In genomic region chr12:102422065-102422464, GRCm38 (mm10) we compare ENCODE assay signal across 8 mouse cellular contexts. TPM values are rescaled to one million over a fixed set of nuclear protein-coding genes. Genes with fewer than 3 reads are reported as not detected.
DNase-seq lines count a peak whose midpoint lies in the region; ATAC-seq lines count a peak whose summit lies in the region.
"Had no signal": no experiment of that assay in that cellular context is flagged by ENCODE, and none has a peak within 500 bp of the region (broad histone marks: within the 10 kb centered on the region; RNA-seq: fewer than 3 reads in every experiment).

No protein-coding gene starts in this region.

- no peaks in the 10 kb centered on the region for H3K9me3 ChIP-seq in stomach, embryonic 14.5 days (ENCODE audit: control insufficient read depth, low read depth, low read length)
- H3K9me3 ChIP-seq in forebrain, embryonic 14.5 days (replicated peaks; ENCODE audit: control insufficient read depth, low read length): no peaks in the 10 kb centered on the region
- H3K9me3 ChIP-seq: neural tube, embryonic 12.5 days had no signal

- no peak overlapping the region for H3K4me2 ChIP-seq in stomach, embryonic 14.5 days (replicated peaks; ENCODE audit: low read depth, low read length)
- H3K4me2 ChIP-seq in forebrain, embryonic 14.5 days (ENCODE audit: low read length): no peak overlapping the region
- H3K4me2 ChIP-seq: neural tube, embryonic 12.5 days had no signal

- 67% methylated on average over 6 of the region's 6 CpGs for WGBS in stomach, embryonic 14.5 days
- WGBS in forebrain, embryonic 14.5 days: 86% methylated on average over 6 of the region's 6 CpGs

- H3K4me1 ChIP-seq in stomach, embryonic 14.5 days (ENCODE audit: control insufficient read depth, insufficient read depth, low read length): no peaks in the 10 kb centered on the region
- H3K4me1 ChIP-seq in forebrain, embryonic 14.5 days (ENCODE audit: control insufficient read depth, insufficient read depth, low read length): peaks cover 4% of the 10 kb centered on the region; the same call in 1 of the 2 replicates
- H3K4me1 ChIP-seq: neural tube, embryonic 12.5 days had no signal

- H3K36me3 ChIP-seq in stomach, embryonic 14.5 days (ENCODE audit: control insufficient read depth, insufficient read depth, low read length): no peaks in the 10 kb centered on the region; the same call in 1 of the 2 replicates
- no peaks in the 10 kb centered on the region for H3K36me3 ChIP-seq in forebrain, embryonic 14.5 days (ENCODE audit: control insufficient read depth, insufficient read depth, low read length)

- H3K9ac ChIP-seq in stomach, embryonic 14.5 days (replicated peaks; ENCODE audit: low read depth, low read length): no peak overlapping the region
- no peak overlapping the region for H3K9ac ChIP-seq in forebrain, embryonic 14.5 days (ENCODE audit: low read length)
- H3K9ac ChIP-seq: neural tube, embryonic 12.5 days had no signal

- H3K27me3 ChIP-seq in stomach, embryonic 14.5 days (ENCODE audit: control insufficient read depth, insufficient read depth, low read length): no peaks in the 10 kb centered on the region
- H3K27me3 ChIP-seq in forebrain, embryonic 14.5 days (replicated peaks; ENCODE audit: control insufficient read depth, insufficient read depth, low read length): no peaks in the 10 kb centered on the region
- H3K27me3 ChIP-seq: neural tube, embryonic 12.5 days had no signal

- ATAC-seq in stomach, embryonic 14.5 days (ENCODE audit: insufficient number of reproducible peaks, insufficient read depth, low FRiP score, low read depth): 0 out of 2 replicates have a peak, but pooled peaks have one; percentile 40
- no peak for ATAC-seq in forebrain, embryonic 14.5 days

- DNase-seq in 3134 (ENCODE audit: extremely low read depth, insufficient read length, low spot score) (peak; percentile 65), 3T3-L1 (ENCODE audit: low read depth, low spot score) (peak; percentile 93)
- DNase-seq in heart, adult 8-10 months (ENCODE audit: low spot score): peak; percentile 79
- DNase-seq in kidney, postnatal 36 days: peak; percentile 66 to 88
- DNase-seq in forebrain, embryonic 14.5 days (ENCODE audit: low spot score): no peak
- DNase-seq in layer of hippocampus, adult 11-12 months (ENCODE audit: low spot score): no peak

- H3K27ac ChIP-seq in stomach, embryonic 14.5 days (ENCODE audit: low read length): no peak overlapping the region
- H3K27ac ChIP-seq in forebrain, embryonic 14.5 days (ENCODE audit: low read depth, low read length): no peak overlapping the region
- H3K27ac ChIP-seq: neural tube, embryonic 12.5 days had no signal

- H3K4me3 ChIP-seq in stomach, embryonic 14.5 days (ENCODE audit: low read depth, low read length): no peak overlapping the region
- no peak overlapping the region for H3K4me3 ChIP-seq in forebrain, embryonic 14.5 days (ENCODE audit: low read depth, low read length)
- H3K4me3 ChIP-seq: neural tube, embryonic 12.5 days had no signal

RNA-seq across cellular contexts. Expression of gene Lgmn, which starts 17.5 kb away (rescaled TPM):
- 10 to 100 TPM; 53.7 to 64.8 (median 60.5) TPM for total RNA-seq in heart, adult 8-10 months (2022)
- 84.7 and 90.1 TPM in 2 replicates for polyA plus RNA-seq in stomach, embryonic 14.5 days (2014; fragmentation: Nextera tagmentation; extraction: Ambion mirVana)
- 87.0 and 90.5 TPM in 2 replicates for polyA plus RNA-seq in forebrain, embryonic 14.5 days (2014; fragmentation: Nextera tagmentation; extraction: Ambion mirVana)

RNA-seq across cellular contexts. Expression of gene Golga5, which starts 46.9 kb away (rescaled TPM):
- total RNA-seq in heart, adult 8-10 months (2022): 10 to 100 TPM; 25.9 to 27.9 (median 27.3) TPM
- polyA plus RNA-seq in stomach, embryonic 14.5 days (2014; fragmentation: Nextera tagmentation; extraction: Ambion mirVana): 35.1 and 38.8 TPM in 2 replicates
- 34.1 and 34.2 TPM in 2 replicates for polyA plus RNA-seq in forebrain, embryonic 14.5 days (2014; fragmentation: Nextera tagmentation; extraction: Ambion mirVana)

Comparison
In these comparisons a context has a peak if more than half of its experiments do, and no peak if none do; other contexts are left out.
1. DNase-seq: peak in 3134 (single experiment), 3T3-L1 (single experiment), heart, adult 8-10 months (single experiment) and kidney, postnatal 36 days (2 of 2); none in forebrain, embryonic 14.5 days (single experiment) and layer of hippocampus, adult 11-12 months (single experiment).